Mouse (Mus musculus) stomach, postnatal 0 days (tissue): ENCODE data around the gene Spats2l. TPM values are rescaled to one million over a fixed set of nuclear protein-coding genes. Genes with fewer than 3 reads are reported as not detected.

Experiments used
- ATAC-seq: fragments of 200-750 bp; cut with Nextera tagmentation; 2 replicates; pipeline ENCODE4 v1.8.0; 2017; ENCODE audit not compliant: low FRiP score, low TSS enrichment
- DNase-seq: peaks from one replicate; pipeline ENCODE4 v3.0.0-alpha.2; 2016; ENCODE audit warnings: low spot score
- H3K27ac ChIP-seq: fragments of 300-500 bp; sonication (generic); replicated peaks from 2 replicates; pipeline ENCODE4 v1.5.1; 2014; ENCODE audit warnings: mild to moderate bottlenecking, control low read depth
- H3K27me3 ChIP-seq: fragments of 300-500 bp; sonication (generic); 2 replicates; pipeline ENCODE4 v1.6.1; 2014; ENCODE audit warnings: low read length; ENCODE audit not compliant: control insufficient read depth, insufficient read depth
- H3K36me3 ChIP-seq: fragments of 300-500 bp; sonication (generic); 2 replicates; pipeline ENCODE4 v1.6.1; 2014; ENCODE audit warnings: low read length, mixed read lengths; ENCODE audit not compliant: control insufficient read depth, insufficient read depth
- H3K4me1 ChIP-seq: fragments of 300-500 bp; sonication (generic); replicated peaks from 2 replicates; pipeline ENCODE4 v1.6.1; 2014; ENCODE audit warnings: antibody characterized with exemption; ENCODE audit not compliant: control insufficient read depth, insufficient read depth
- H3K4me2 ChIP-seq: fragments of 300-500 bp; sonication (generic); replicated peaks from 2 replicates; pipeline ENCODE4 v1.6.1; 2014; ENCODE audit warnings: low read depth, mild to moderate bottlenecking, control low read depth, moderate library complexity
- H3K4me3 ChIP-seq: fragments of 300-500 bp; sonication (generic); 2 replicates; pipeline ENCODE4 v1.5.1; 2014; ENCODE audit warnings: low read depth, low read length, control low read depth
- H3K9ac ChIP-seq: fragments of 300-500 bp; sonication (generic); 2 replicates; pipeline ENCODE4 v1.6.1; 2014; ENCODE audit warnings: mild to moderate bottlenecking, low read length, control low read depth, mixed read lengths
- H3K9me3 ChIP-seq: fragments of 300-500 bp; sonication (generic); 2 replicates; pipeline ENCODE4 v1.6.1; 2016; ENCODE audit warnings: low read length; ENCODE audit not compliant: control insufficient read depth
- CTCF ChIP-seq: IDR thresholded peaks from 2 replicates; pipeline ENCODE4 v1.5.1; 2016; ENCODE audit warnings: antibody characterized with exemption, low read depth, mild to moderate bottlenecking, moderate library complexity
- EP300 ChIP-seq: optimal IDR thresholded peaks from 2 replicates; pipeline ENCODE3; 2016; ENCODE audit warnings: antibody characterized with exemption
- WGBS: fragments of 180-500 bp; shearing (Covaris S2); extraction: QIAGEN DNeasy Blood & Tissue Kit; methylation state at CpG from one replicate; pipeline ENCODE4 v1.1.7; 2014; 5-methylcytosine and 5-hydroxymethylcytosine counted together
- polyA plus RNA-seq: library from polyadenylated mRNA; unstranded; fragments of >200 nt; fragmentation: Nextera tagmentation; extraction: Ambion mirVana; gene quantifications from 2 replicates; pipeline ENCODE4 v1.2.1, GENCODE M21; 2015

Gene Spats2l
- polyA plus RNA-seq, 1 experiment from 2014 or later, result 73.8 TPM

DNA sequence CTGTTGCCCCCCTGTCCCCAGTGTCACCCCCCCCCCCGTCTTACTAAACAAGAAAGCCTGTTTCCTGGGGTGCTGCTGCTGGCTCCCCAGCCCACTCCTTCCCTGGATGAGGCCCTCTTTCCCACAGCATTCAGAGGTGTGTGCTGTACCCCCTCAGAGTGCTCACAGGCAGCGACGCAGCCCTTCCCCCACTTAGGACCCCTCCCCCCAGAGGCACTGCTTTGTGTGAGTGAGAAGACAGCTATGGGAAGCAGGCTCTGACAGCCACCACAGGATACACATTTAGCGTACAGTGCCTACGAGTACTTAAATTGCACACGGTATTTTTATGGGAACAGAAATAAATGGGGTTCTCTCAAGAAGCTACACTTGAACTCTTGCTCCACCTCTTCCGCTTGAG lies 33.9 kb downstream of the Spats2l start:
- TF ChIP-seq EP300, result no peak
- no peak for TF ChIP-seq CTCF
- Histone ChIP-seq H3K9me3 (no peaks in the 10 kb centered on the region), H3K4me1 (no peaks in the 10 kb centered on the region), H3K36me3 (no peaks in the 10 kb centered on the region), H3K27ac (no peak overlapping the region), H3K4me2 (no peak overlapping the region), H3K4me3 (no peak overlapping the region), H3K9ac (no peak overlapping the region), H3K27me3 (no peaks in the 10 kb centered on the region)
- WGBS, result 61% methylated on average over 7 of the region's 7 CpGs
- DNase-seq (no peak), ATAC-seq (no peak)

DNA sequence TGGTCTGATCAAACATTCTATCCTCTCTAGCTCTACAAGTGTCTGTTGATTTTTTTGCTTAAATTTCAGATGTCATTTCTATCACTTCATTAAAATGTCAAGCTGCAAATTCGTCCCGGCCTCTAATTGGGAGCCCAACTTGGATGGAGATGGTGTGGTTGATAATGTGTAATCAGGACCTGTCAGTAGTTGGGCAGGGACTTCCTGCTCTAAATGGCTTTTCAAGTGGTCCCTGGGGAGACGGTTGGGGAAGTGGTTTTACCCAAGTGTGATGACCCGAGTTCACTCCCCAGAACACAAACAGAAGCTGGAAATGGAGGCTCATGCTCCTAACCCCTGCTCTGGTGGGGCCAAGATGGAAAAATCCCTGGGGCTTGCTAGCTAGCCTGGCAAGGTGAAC lies 36.3 kb downstream of the Spats2l start:
- Histone ChIP-seq H3K4me3 (no peak overlapping the region), H3K36me3 (no peaks in the 10 kb centered on the region), H3K27ac (no peak overlapping the region), H3K9me3 (no peaks in the 10 kb centered on the region), H3K27me3 (no peaks in the 10 kb centered on the region), H3K9ac (no peak overlapping the region), H3K4me1 (no peaks in the 10 kb centered on the region), H3K4me2 (no peak overlapping the region)
- DNase-seq, result no peak
- ATAC-seq, result no peak
- TF ChIP-seq EP300, result no peak
- TF ChIP-seq CTCF, result no peak
- WGBS, result 68% methylated on average over 4 of the region's 4 CpGs

DNA sequence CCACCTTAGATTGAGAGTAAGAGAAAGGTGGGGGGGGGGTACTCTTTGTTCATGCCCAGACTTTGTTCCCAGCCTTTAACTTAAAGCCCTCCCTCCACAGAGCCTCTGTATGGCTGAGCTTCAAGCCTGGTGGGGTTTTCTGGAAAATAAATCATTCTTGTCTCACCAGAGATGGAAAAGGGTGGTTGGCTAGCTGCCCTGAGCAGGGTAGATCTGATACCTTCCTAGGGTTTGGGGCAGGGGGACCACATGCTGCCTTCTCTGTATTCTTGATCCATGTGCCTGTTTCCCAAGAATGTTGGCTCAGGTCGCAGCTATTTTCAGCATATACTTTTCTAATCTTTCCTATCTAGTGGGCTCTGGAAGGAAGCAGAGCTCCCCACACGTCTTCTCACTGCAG lies 43.1 kb downstream of the Spats2l start:
- Histone ChIP-seq H3K4me1 (0 out of 2 replicates have a peak, but pooled peaks cover 3% of the 10 kb centered on the region), H3K9me3 (no peaks in the 10 kb centered on the region), H3K36me3 (no peaks in the 10 kb centered on the region), H3K27me3 (no peaks in the 10 kb centered on the region), H3K4me2 (no peak overlapping the region), H3K9ac (no peak overlapping the region), H3K4me3 (no peak overlapping the region), H3K27ac (no peak overlapping the region)
- TF ChIP-seq CTCF (no peak), EP300 (no peak)
- WGBS, result 43% methylated on average over 2 of the region's 2 CpGs
- DNase-seq, result no peak
- ATAC-seq, result no peak

DNA sequence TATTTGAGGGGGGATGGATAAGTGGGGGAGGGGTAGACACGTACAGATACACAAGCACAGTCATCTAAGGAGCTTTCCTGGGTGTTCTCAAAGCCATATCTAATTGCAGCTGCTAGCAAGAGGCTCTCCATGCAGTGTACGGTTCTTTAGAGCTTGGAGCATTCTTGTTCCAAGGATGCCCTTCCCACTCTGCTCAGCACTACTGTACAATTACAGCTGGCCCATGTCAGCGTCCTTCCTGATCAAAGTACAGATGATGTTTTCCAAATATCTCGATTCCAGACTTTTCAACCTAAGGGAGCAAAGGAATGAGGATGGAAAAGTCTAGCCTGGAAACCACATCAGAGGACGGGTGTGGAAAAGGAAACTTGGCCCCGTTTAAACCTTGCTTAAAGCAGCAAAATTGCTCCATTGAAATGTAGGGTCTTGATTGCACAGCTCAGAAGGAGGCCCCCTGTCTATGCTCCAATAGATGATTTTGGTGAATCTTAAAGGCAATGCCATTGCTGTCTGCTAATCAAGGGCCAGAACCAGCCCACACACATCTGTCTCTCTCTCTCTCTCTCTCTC lies 46.6 kb downstream of the Spats2l start:
- Histone ChIP-seq H3K4me2 (no peak overlapping the region), H3K36me3 (no peaks in the 10 kb centered on the region), H3K27ac (no peak overlapping the region), H3K27me3 (no peaks in the 10 kb centered on the region), H3K4me1 (peaks cover 5% of the 10 kb centered on the region; the same call in 1 of the 2 replicates), H3K9ac (no peak overlapping the region), H3K4me3 (no peak overlapping the region), H3K9me3 (no peaks in the 10 kb centered on the region)
- TF ChIP-seq CTCF (no peak), EP300 (no peak)
- DNase-seq (no peak), ATAC-seq (no peak)
- WGBS, result 45% methylated on average over 6 of the region's 6 CpGs

DNA sequence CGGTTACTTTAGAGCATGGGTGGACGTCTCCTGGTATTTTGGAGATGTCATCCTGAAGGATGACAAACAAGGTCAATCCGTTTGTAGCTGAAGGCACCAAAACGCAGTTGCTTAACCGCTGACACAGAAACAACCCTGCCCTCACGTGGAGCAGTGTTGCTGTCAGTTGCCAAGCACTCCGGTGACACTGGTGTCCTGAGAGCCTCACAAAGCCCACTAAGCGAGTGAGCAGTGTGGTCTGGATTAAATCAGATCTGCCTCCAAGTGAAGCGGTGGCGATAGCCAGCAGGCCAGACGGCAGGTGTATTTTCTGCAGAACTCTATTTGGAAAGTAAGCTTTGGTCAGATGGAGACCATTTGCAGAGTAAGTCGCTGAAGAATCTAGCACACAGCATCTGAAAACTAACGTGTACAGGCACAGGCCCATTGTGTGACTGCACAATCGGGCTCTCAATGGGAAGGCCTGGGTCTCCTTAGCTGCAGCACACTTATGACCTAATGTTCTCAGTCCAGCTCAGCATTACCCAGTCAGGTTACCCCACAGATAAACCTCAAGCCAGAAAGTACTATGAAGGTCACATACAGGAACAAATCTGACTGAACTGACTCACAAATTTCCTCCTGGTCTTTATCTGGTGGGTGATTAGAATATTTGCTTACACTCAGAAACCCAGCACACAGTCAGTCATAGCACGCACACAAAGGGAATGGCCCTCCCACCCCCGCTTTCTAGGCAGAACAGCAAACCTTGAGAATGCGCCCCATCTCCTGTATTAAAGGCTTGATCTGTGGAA lies 51.2 kb downstream of the Spats2l start:
- no peak overlapping the region for H3K4me3 ChIP-seq
- DNase-seq (peak; percentile 71), ATAC-seq (peak; percentile 87)
- H3K4me1 ChIP-seq, result peaks cover 5% of the 10 kb centered on the region; the same call in 1 of the 2 replicates
- H3K9ac ChIP-seq, result no peak overlapping the region
- H3K9me3 ChIP-seq, result no peaks in the 10 kb centered on the region
- no peak overlapping the region for H3K4me2 ChIP-seq
- H3K36me3 ChIP-seq, result no peaks in the 10 kb centered on the region
- H3K27ac ChIP-seq, result peak overlapping the region; percentile 75; the same call in 1 of the 2 replicates
- 53% methylated on average over 17 of the region's 17 CpGs for WGBS
- TF ChIP-seq EP300, result no peak
- no peak for TF ChIP-seq CTCF
- no peaks in the 10 kb centered on the region for H3K27me3 ChIP-seq

DNA sequence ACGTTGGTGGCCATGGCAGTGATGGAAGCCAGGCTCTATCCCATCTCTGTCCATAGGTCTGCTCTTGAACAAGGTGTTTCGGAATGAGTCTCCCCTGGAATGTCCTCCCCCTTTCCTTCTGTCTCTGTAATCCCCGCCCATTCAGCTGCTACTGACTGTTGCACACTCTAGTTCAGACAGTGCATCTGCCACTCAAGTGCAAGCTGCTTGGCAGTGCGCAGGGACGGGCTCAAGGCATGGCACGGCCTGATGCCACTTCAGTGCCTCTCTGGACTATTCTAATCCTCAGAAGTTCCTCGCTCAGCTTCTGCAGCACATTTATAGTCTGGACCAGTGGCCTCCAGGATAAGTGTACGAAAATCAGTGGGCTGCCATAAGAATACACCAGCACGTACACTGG lies 52.3 kb downstream of the Spats2l start:
- Histone ChIP-seq H3K27ac (no peak overlapping the region), H3K4me3 (no peak overlapping the region), H3K9me3 (no peaks in the 10 kb centered on the region), H3K4me2 (no peak overlapping the region), H3K4me1 (peaks cover 2% of the 10 kb centered on the region; the same call in 1 of the 2 replicates), H3K9ac (no peak overlapping the region), H3K36me3 (no peaks in the 10 kb centered on the region), H3K27me3 (no peaks in the 10 kb centered on the region)
- TF ChIP-seq EP300, result no peak
- WGBS, result 87% methylated on average over 9 of the region's 9 CpGs
- ATAC-seq (no peak), DNase-seq (no peak)
